Mouse (Mus musculus): ENCODE measurements around the gene Pex5l. TPM values are rescaled to one million over a fixed set of nuclear protein-coding genes. Genes with fewer than 3 reads are reported as not detected.

The Pex5l gene
- polyA plus RNA-seq, 1 experiment, result 0.43 TPM

DNA sequence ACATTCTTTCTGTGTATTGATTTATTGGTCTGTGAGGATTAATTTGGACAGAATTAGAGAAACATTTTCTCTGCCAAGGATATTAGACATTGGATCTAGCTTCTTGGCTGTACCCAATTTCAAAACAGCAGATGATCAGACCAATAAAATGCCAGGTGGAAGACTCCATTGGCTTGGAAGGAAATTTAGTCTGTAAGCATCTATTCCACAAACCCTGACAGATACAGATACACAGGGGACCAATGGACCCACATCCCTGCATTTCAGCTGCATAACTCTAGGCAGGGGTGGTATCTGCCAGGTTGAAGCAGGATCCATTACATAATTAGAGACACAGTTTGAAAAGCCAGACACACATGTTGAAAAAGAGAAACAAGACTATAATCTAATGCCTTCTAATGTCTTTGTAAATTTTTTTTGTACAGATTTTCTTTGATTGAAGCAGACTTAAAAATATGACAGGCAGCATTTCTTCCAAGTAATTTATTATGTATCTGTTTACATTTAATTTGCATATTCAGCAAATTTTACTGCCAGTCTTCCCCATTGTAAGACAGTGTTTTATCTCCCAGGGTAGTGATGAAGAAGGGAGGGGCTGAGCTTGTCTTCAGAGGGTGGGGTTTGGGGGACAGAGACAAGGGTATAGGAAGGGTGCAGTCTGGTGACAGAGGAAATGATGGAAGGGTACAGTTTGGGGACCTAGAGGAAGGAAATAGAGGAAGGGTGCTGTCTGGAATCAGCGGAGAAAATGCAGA, 174.2 kb downstream of the Pex5l start:
- no peak for DNase-seq (ENCODE audit: low read depth, low spot score)
- WGBS, result 74% methylated on average over 1 of the region's 1 CpGs

- 6% methylated on average over 2 of the region's 2 CpGs for WGBS
- no peak for DNase-seq (ENCODE audit: low read depth, low spot score)
Measured at GRCm38 (mm10) chr3:32965528-32965927, 177.5 kb downstream of the Pex5l start.

DNA sequence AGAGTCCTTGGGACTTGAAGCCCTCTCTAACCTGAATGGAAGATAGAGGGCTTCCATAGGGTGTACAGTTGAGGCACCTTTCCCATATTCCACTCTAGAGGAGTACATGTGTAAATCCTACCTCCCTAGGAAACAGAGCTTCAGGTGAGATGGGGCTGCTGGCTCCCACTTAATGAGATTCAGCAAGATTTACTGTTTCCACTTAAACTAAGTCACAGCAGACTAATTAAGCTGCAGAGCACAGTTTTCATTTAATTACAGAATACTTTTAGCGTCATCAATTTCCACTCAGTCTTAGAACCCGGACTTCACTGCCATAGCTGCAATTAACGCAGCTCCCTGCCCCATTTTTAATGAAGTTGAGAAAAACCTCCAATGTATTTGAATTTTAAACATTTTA, 181.6 kb downstream of the Pex5l start:
- 84% methylated on average over 3 of the region's 3 CpGs for WGBS
- DNase-seq (ENCODE audit: low read depth, low spot score), result no peak

DNA sequence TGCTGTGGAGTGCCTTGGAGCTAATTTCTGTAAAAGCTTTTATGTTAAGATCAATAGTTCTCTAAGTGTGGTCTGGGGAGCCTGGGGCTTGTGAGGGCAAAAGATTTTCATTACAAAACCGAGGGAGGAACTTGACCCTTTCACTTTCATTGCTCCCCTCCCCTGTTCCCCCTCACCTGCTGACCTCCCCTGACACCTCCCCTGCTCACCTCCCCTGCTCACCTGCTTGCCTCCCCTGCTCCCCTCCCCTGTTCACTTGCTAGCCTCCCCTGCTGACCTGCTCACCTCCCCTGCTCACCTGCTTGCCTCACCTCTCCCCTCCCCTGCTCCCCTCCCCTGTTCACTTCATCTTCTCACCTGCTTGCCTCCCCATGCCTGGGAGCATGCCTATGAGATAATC, 191.7 kb downstream of the Pex5l start:
- WGBS, result 13% methylated on average over 1 of the region's 1 CpGs
- DNase-seq (ENCODE audit: low read depth, low spot score), result no peak

GRCm38 (mm10) chr3:32947486-32947885, 195.6 kb downstream of the Pex5l start:
- 87% methylated on average over 5 of the region's 5 CpGs for WGBS
- no peak for DNase-seq (ENCODE audit: low read depth, low spot score)

GRCm38 (mm10) chr3:32939802-32940501, 203.1 kb downstream of the Pex5l start:
- 43% methylated on average over 8 of the region's 8 CpGs for WGBS
- DNase-seq (ENCODE audit: low read depth, low spot score), result no peak

DNA sequence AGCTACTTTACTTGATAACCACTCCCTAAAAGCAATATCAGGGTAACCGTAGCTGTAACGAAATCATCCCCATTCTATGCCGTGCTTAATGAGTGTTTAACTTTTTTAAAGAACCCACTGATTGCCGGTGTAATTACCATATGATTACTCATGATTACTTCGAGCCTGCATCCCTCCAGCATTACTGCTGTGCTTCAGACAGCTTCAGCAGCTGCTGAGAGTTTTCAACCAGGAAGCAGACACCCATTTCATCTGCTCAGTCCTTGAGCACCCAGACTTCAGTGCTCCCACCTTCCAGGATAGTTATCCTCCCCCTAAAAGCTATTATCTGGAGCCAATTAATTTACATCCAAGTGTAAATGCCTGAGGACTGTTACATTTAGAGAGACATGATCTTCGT, 218.9 kb downstream of the Pex5l start:
- WGBS, result 78% methylated on average over 6 of the region's 6 CpGs
- DNase-seq (ENCODE audit: low read depth, low spot score), result no peak

DNA sequence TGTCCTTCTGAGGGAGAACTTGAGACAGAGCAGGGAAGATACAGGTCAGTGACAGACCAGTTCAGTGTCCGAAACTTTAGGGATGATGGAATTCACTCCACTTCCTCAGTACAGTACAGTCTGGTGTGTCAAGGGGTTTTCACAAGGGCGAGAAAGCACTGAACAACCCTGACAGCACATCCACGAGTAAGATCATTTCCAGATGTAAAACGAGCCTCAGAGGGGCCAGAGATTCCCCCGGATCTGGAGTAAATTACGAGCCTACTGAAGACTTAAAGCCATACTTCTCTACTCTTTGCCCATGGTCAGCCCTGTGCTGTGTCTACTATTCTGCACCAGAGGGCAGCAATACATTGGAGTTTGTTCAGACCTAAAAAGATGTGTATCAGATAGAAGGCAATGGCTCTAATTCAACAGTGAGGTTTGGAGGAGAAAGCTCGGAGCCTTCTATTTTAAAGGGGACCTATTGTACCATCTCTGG, 232.9 kb downstream of the Pex5l start:
- no peak for DNase-seq (ENCODE audit: low read depth, low spot score)
- WGBS, result 58% methylated on average over 7 of the region's 7 CpGs

DNA sequence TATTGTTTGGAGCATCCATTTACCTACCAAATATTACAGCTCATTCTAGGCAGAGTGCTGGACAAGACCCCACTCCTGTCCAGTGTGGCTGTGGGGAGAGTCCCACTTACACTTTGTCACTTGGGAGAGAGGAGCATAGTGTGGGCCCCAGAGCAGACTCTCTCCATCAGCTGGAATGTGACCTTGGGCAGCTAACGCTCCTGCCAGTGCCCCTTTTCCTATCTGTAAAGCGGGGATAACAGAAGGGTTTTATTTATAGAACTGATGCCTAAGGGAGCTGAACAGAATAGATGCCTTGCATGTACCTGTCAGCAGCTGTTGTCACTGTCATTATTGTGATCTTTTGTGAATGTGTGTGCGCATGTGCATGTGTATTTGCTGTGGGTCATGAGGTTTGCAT, 234.6 kb downstream of the Pex5l start:
- 74% methylated on average over 3 of the region's 3 CpGs for WGBS
- DNase-seq (ENCODE audit: low read depth, low spot score), result no peak

GRCm38 (mm10) chr3:32905850-32906779, 236.9 kb downstream of the Pex5l start:
- DNase-seq (ENCODE audit: low read depth, low spot score), result no peak
- 67% methylated on average over 8 of the region's 8 CpGs for WGBS

GRCm38 (mm10) chr3:32904599-32904998, 238.4 kb downstream of the Pex5l start:
- DNase-seq (ENCODE audit: low read depth, low spot score), result no peak
- 64% methylated on average over 1 of the region's 1 CpGs for WGBS

DNA sequence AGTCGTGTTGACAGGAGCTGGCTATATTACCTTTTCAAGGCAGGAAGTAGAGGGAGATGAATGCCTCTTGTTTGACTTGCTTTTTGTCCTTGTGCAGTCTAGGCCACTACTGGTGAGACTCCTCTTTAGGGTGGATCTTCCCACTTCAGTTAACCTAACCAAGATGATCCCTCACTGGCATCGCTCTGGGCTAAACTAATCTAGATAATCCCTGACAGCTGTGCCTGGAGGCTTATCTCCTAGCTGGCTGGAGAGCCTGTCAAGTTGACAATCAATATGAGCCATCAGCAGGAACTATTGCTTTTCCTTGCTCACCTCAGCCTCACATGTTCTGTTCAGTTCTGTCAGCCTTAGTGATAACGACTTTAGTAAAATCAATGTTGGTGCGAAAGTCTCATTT, 239.6 kb downstream of the Pex5l start:
- no peak for DNase-seq (ENCODE audit: low read depth, low spot score)
- WGBS, result 69% methylated on average over 4 of the region's 4 CpGs

Measured in large intestine, adult 2 months (tissue).